Mouse (Mus musculus) lung, postnatal 10 days (tissue): ENCODE data around the gene Usp2.
A peak's percentile ranks its signal among the peaks of the same experiment; 100 is the strongest.
"Not testable (repeated sequence)": the region's sequence is repeated elsewhere in the genome, so short reads cannot be mapped to it uniquely, and the experiment has no call there.

Source experiments
- DNase-seq: peaks from one replicate; pipeline ENCODE4 v3.0.0; 2021

Usp2 gene

DNA sequence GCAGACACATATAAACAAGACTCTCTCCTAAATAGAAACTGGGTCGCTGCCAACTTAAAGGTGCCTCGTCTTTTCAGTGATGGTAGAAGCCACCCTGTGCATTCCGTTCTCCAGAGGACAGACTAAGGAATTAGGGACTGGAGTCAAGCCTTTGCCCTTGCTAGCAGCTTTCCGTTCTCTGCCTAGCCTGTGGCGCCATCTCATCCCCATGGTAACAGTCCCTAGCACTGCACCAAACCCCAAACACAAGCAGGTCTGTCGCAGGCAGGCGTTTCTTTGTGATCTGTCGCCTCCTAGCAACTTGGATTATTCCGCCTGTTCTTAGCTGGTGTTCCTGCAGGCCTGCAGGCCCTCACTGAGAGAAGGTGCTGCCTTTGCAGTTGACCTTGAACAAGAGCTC lies 29.7 kb downstream of the Usp2 start:
- no peak for DNase-seq

DNA sequence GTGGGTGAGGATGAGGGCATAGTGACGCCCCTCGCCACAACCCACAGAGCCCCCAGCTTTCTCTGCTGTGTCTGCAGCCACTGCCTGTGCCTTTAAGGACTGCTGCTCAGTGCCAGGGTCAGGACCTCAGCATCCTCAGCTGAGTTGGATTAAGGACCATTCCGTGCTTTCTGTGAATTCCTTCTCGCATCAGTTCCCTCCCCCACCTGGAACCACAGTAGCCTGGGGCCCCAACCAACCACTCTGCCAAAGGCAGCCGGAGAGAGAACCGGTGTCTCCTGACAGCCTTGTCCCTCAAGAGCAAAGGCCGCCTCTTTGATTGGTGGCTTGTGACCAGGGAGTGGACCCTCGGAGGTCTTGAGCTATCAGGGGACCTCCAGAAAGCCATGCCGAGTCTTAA lies 34.7 kb downstream of the Usp2 start, which contains the start of gene Mfrp:
Mfrp (plus strand) TSS at position 240 of the 400 bp plus-strand sequence.
- DNase-seq: no peak

DNA sequence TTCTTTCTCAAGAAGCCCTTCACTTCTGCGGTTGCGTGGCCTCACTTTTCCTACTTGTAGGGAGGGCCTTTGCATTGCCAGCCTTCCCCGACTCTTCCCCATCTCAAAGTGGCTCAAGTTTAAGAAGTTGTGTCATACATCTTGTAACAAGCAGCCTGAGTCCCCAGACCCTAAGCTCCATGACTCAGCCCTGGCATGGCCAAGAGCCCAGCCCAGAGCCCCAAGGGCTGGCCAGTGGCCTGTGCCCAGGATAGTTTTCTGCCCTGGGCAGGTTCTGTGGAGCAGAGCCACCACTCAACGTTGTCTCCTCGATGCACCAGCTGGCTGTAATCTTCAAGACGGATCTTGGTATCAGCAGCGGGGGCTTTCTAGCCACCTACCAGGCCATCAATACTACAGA lies 38.1 kb downstream of the Usp2 start:
- no peak for DNase-seq

DNA sequence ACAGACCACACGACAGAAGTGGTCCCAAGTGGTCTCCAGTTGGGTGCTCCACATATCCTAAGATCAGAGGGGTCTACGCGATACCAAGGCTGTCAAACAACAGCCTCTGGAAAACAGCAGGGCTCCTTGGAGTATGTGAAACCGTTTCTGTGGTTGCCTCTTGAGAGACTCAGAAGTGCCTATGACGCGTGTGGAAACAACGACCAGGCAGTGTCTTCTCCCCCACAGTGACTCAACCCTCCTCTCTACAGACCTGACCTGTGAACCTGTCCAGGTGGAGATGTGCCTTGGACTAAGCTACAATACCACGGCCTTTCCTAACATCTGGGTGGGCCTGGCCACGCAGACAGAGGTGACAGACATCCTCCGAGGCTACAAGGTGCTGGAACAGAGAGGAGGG lies 39.0 kb downstream of the Usp2 start:
- DNase-seq: no peak

DNA sequence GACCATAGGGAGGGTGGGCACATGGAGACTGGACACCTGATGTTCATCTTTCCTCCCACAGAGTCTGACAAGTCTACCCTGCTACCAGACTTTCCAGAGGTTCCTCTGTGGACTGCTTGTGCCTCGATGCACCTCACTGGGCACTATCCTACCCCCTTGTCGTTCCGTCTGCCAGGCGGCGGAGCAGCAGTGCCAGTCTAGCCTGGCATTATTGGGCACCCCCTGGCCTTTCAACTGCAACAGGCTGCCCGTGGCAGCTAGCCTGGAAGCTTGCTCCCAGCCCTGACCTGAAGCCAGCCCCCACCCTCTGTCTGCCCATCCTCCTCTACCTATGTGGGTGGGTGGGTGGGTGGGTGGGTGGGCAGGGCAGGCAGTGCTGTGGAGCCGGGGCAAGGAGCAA lies 39.4 kb downstream of the Usp2 start:
- no peak for DNase-seq

GRCm38 (mm10) chr9:44106596-44106995 lies 39.8 kb downstream of the Usp2 start:
- no peak for DNase-seq

GRCm38 (mm10) chr9:44107110-44107509 lies 40.3 kb downstream of the Usp2 start, which contains the start of gene C1qtnf5:
Gene C1qtnf5, plus strand, starts transcription at chr9:44107245.
- DNase-seq: peak; percentile 97

DNA sequence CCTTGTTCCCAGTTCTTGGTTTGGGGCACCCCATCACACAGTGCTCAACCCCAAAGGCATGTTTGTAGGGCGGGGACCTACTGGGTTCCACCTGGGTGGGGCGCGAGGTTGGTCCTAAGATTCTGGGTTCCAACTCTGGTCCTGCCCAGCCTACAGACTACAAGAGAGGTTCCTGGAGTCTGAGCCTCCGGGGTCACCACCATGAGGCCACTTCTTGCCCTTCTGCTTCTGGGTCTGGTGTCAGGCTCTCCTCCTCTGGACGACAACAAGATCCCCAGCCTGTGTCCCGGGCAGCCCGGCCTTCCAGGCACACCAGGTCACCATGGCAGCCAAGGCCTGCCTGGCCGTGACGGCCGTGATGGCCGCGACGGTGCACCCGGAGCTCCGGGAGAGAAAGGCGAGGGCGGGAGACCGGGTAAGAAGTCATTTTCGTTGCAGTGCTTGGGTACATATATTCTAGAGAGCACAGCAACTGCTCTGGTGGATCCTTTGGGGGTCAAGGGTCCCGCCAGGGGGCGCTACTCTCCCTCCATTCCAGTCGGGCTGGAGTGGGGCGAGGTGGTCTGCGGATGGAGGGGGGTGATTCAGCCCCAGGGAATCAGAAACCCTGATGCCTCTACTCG lies 40.8 kb downstream of the Usp2 start:
- DNase-seq: peak; percentile 76

- no peak for DNase-seq
Observed at GRCm38 (mm10) chr9:44108269-44109055, 41.6 kb downstream of the Usp2 start.

- DNase-seq: peak; percentile 87
Observed at GRCm38 (mm10) chr9:44109360-44110095, 42.7 kb downstream of the Usp2 start.

DNA sequence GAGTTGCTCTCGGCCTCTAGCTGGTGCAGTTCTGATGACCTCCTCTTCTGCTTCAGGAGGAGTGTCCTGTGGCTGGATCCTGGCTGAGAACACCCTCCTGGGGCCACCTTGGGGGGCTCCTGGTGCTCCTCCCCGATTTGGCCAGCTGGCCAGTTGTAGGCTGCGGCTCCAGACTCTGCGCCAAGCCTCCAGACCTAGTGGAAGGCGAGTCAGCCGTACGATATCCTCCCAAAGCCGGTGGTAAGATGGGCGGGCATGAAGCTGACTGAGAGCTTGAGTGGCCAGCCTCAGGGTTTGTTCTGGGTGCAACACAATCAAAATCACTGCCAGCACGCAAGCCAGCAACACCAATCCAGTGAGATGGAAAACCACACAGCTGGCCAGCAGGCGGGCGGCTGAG lies 45.1 kb downstream of the Usp2 start:
- not testable (repeated sequence) for DNase-seq

DNA sequence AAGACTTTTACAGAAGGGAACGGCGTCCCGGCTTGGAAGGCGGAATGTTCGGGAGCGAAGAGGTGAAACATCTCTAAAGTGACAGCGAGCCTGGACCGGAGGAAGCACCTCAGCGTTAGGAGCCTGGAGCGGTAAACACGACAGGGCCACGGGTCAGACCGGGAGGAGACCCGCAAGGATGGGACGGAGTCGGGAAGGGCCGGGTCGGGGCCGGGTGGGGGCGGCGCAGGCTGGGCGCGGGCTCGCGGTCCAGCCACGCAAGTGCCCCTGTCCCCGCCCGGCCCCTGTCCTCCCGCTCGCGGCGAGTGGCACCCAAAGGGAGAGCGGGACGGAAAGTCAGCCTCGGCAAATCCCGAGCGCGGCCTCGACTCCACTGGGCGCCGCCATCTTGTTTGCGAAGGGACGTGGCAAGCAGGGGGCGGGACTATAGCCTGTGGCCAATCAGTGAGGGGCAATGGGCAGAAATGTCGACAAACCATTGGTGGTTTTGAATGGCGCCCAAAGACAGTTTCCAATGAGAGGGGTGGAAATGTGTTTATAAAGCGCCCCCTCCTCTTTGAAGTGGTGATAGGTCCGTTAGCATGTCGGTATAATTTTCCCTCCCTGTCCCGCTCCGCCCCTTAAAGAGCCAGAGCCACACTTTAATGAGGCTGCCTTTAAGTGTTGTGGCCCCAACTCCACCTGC lies 46.4 kb downstream of the Usp2 start, which contains the start of the genes Gm49380 and Rnf26:
Gm49380 (minus strand) TSS at position 396 of the 685 bp plus-strand sequence.
Rnf26 (minus strand) TSS at position 413 of the 685 bp plus-strand sequence.
- peak; percentile 98 for DNase-seq

DNA sequence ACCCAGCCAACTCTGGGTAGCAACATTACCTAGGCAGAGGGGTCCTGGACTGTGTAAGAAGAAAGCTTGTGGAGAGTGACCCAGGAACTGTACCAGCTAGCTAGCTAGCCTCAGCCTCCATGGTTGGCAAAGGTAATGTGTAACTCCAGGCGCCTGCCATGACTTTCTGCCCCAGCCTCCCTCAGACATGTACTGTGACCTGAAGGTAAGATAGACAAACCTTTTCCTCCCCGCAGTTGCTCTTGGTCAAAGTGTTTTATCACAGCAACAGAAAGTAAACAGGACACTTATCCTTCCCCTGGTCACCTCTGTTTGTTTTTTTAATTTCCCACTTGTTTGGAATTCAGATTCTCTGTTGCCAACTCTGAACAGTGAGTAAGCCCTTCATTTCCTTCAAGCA lies 47.6 kb downstream of the Usp2 start:
- DNase-seq: no peak

DNA sequence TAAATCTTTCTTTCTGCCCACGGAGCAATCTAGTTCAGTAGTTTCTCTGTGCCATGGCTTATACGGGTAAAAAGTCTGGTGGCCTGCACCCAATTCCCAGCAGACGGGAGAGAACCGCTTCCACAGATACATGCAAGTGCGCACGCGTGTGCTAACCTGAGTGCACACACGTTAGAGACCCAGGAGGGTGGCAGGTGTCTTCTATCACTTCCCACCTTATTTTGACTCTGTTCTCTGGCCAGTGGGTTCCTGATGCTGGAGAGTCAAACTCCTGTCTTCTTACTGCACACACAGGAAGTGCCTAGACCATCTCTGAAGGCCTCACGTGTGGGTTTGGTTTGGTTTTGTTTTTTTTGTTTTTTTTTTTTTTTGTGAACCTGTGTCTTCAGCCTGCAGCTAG lies 48.8 kb downstream of the Usp2 start:
- DNase-seq: no peak

DNA sequence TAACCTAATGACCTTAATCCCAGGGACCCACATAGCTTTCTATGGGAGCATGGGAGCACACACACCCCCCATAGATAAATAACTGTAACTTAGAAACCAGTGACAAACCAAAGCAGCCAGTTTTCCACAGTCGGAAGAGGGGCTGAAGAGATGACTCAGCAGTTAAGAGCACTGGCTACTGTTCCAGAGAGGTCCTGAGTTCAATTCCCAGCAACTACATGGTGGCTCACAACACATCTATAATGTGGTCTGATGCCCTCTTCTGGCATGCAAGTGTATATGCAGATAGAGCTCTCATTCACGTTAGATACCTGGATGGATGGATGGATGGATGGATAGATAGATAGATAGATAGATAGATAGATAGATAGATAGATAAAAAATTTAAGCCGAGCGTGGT lies 49.4 kb downstream of the Usp2 start:
- no peak for DNase-seq

- DNase-seq: peak; percentile 47
Observed at GRCm38 (mm10) chr9:44119011-44119410, 52.2 kb downstream of the Usp2 start.

DNA sequence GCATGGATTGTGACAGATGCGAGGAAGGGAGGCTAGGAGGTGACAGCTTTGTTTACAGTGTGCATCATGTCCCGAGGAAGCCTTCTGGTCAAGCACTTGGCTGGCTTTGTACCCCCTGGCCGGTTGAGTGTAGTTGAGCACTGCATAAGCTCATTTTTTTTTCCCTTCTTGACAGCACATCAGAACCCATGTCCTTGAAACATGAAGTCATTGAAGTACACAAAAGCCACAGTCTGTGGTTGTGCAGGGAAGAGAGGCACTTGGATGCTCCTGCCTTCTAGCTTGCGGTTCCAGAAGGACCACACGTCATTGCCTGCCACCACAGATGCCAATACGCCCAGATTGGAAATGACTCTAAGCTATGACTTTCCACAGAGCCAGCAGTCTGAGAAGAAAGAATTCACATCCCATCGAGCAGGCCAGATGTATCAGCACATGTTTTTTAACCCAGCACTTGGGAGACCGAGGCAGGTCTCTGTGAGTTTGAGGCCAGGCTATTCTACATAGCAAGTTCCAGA lies 53.2 kb downstream of the Usp2 start:
- DNase-seq: no peak

DNA sequence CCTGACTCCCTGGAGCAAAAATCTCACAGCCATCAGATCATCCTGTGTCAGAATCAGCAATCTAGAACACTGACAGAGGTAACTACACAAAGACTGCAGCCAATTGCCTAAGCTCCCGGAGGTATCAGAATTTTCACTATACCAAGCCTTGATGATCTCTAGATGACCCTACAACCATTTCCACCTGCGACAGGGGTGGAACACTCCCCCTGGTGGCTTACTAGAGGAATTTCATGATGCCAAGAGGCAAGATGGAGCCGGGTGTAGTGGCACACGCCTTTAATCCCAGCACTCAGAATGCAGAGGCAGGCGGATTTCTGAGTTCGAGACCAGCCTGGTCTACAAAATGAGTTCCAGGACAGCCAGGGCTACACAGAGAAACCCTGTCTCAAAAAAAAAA lies 57.5 kb downstream of the Usp2 start:
- DNase-seq: no peak

DNA sequence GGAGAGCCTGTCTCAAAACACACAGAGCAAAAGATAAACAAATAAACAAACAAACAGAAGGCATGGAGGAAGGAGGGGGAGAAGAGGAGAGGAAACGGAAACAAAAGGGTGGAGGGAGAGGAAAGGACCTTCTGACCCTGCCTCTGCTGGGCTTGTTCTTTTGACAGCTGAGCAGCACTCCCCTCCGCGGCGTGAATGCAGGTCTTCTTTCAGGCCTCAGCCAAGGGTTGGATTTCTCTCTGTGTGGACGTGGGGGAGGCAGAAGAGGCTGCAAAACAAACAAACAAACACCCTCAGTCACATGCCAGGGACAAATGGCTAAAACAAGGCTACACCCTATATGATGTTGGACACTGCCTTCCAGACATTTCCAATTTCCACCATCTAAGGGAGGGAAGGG lies 58.2 kb downstream of the Usp2 start:
- no peak for DNase-seq

DNA sequence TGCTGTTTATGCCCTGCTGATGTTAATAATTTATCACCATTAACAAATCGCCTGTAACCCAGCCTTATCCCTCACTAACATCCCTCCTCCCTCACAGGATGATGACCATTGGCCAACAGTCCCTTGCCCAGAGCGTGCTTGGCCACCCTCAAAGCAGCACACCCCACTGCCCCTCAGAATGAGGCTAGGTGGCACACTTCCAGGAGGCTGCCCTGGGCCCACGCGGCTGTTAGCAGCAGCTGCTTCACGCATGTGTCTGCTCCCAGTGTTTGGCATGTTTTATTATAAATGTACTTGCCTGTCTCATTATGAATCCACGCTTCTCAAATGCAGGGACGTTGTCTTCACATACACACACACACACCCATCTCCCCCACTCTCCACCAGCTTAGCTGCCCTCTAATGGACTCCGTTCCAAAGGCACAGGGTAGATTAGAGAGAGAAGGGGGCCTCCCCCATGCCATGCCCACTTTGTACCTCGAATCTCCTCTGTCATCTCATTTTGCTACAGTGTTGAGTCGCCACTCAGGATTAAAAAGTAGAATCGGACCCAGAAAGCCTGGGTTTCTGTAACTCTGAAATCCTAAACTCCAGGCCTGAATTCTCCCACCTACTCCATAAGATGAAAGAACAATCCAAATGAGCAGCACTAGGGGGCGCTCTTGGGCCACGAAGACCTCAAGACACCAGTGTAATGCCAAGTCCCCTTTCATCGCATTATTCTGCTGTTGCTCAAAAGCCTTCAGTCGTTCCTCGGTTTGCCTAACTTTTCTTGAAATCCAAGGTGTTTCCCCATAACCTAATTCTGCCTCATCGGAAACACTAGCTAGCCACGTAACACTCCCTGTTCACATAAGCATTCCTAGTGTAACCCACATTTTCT lies 59.0 kb downstream of the Usp2 start:
- peak; percentile 92 for DNase-seq

- no peak for DNase-seq
Observed at GRCm38 (mm10) chr9:44126746-44127145, 59.9 kb downstream of the Usp2 start.

DNA sequence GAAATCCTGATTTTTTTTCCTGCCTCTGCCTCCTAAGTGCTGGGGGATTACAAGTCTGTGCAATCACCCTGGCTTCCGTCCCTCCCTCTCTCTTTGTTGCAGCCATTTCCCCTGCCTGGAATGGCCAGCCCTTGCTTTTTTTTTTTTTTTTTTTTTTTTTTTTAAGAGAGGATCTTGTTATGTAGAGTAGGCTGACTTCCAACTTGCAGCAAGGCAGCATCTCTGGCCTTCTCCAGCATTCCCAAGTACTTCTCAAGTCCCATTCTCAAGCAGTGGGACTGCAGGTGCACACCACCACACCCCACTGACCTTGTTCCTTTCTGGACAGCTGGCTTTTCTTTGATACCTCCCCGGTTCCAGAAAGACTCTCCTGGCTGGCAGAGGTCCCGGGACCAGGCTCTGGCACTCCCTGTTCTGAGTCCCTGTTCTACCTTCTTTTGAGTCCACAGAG lies 60.6 kb downstream of the Usp2 start:
- peak; percentile 48 for DNase-seq
